Mouse (Mus musculus): ENCODE measurements around the gene Mprip. TPM values are rescaled to one million over a fixed set of nuclear protein-coding genes. Genes with fewer than 3 reads are reported as not detected.
"Not testable (repeated sequence)": the region's sequence is repeated elsewhere in the genome, so short reads cannot be mapped to it uniquely, and the experiment has no call there.

Mprip gene
- polyA plus RNA-seq, 1 experiment, result 111 TPM

GRCm38 (mm10) chr11:59719185-59719584, 58.1 kb downstream of the Mprip start:
- Histone ChIP-seq H3K27ac (ENCODE audit: insufficient read depth, low read depth, low read length) (peak overlapping the region; percentile 21; the same call in 1 of the 2 replicates), H3K4me1 (ENCODE audit: control insufficient read depth, insufficient read depth, low read length) (peaks cover 16% of the 10 kb centered on the region), H3K4me3 (ENCODE audit: insufficient read depth, low read depth, low read length) (no peak overlapping the region)
- TF ChIP-seq POLR2A (IDR thresholded peaks at IDR 0.05; ENCODE audit: insufficient read depth, low read depth, low read length), result no peak
- TF ChIP-seq CTCF (IDR thresholded peaks at IDR 0.05; ENCODE audit: insufficient read depth, low read depth, low read length), result no peak
- 69% methylated on average over 5 of the region's 5 CpGs for WGBS

- Histone ChIP-seq H3K27ac (ENCODE audit: insufficient read depth, low read depth, low read length) (no peak overlapping the region), H3K4me3 (ENCODE audit: insufficient read depth, low read depth, low read length) (no peak overlapping the region), H3K4me1 (ENCODE audit: control insufficient read depth, insufficient read depth, low read length) (peaks cover 13% of the 10 kb centered on the region)
- 16% methylated on average over 2 of the region's 2 CpGs for WGBS
- TF ChIP-seq CTCF (IDR thresholded peaks at IDR 0.05; ENCODE audit: insufficient read depth, low read depth, low read length), result no peak
- no peak for TF ChIP-seq POLR2A (IDR thresholded peaks at IDR 0.05; ENCODE audit: insufficient read depth, low read depth, low read length)
Measured at GRCm38 (mm10) chr11:59721385-59721784, 60.3 kb downstream of the Mprip start.

GRCm38 (mm10) chr11:59727204-59727603, 66.1 kb downstream of the Mprip start:
- H3K4me3 ChIP-seq (ENCODE audit: insufficient read depth, low read depth, low read length), result no peak overlapping the region
- peaks cover 14% of the 10 kb centered on the region for H3K4me1 ChIP-seq (ENCODE audit: control insufficient read depth, insufficient read depth, low read length)
- 72% methylated on average over 3 of the region's 3 CpGs for WGBS
- no peak overlapping the region for H3K27ac ChIP-seq (ENCODE audit: insufficient read depth, low read depth, low read length)
- TF ChIP-seq CTCF (IDR thresholded peaks at IDR 0.05; ENCODE audit: insufficient read depth, low read depth, low read length) (no peak), POLR2A (IDR thresholded peaks at IDR 0.05; ENCODE audit: insufficient read depth, low read depth, low read length) (no peak)

- Histone ChIP-seq H3K27ac (ENCODE audit: insufficient read depth, low read depth, low read length) (peak overlapping the region; percentile 88), H3K4me1 (ENCODE audit: control insufficient read depth, insufficient read depth, low read length) (peaks cover 24% of the 10 kb centered on the region), H3K4me3 (ENCODE audit: insufficient read depth, low read depth, low read length) (no peak overlapping the region)
- TF ChIP-seq POLR2A (IDR thresholded peaks at IDR 0.05; ENCODE audit: insufficient read depth, low read depth, low read length) (no peak), CTCF (IDR thresholded peaks at IDR 0.05; ENCODE audit: insufficient read depth, low read depth, low read length) (no peak)
- 34% methylated on average over 3 of the region's 3 CpGs for whole genome bisulfite sequencing
Measured at GRCm38 (mm10) chr11:59731821-59732220, 70.7 kb downstream of the Mprip start.

DNA sequence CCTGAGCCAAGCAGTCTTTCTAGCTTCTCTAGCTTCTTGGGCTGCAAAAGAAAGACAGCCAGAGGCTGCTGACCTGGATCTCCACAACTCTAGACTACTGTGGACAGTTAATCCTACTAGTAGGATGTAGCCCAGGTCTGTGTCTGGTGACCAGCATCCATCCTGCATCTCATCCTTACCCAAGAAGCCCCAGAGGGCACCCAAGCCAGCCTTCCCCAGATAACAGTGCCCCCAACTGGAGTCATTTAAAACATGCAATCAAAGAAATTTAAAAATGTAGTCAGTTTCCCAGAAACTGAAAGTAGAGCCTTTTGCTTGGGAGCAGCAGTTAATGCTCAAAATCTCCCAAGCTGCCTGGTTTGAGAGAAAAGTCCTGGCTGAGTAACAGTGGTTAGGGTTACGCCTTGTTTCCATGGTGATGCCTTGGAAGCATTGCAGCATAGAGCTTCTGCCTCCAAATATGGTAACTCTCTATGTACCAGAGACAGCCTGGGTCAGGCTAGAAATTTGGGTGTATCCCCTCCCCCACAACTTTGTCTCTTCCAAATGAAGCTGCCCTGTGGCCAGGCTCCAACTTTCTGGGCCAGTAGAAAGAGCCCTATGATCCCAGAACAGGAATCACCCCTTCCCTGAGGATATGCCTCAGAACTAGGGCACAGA, 71.4 kb downstream of the Mprip start:
- H3K4me3 ChIP-seq (ENCODE audit: insufficient read depth, low read depth, low read length), result no peak overlapping the region
- H3K27ac ChIP-seq (ENCODE audit: insufficient read depth, low read depth, low read length), result peak overlapping the region; percentile 88
- TF ChIP-seq POLR2A (IDR thresholded peaks at IDR 0.05; ENCODE audit: insufficient read depth, low read depth, low read length) (no peak), CTCF (IDR thresholded peaks at IDR 0.05; ENCODE audit: insufficient read depth, low read depth, low read length) (no peak)
- 15% methylated on average over 1 of the region's 1 CpGs for WGBS
- peaks cover 29% of the 10 kb centered on the region for H3K4me1 ChIP-seq (ENCODE audit: control insufficient read depth, insufficient read depth, low read length)

DNA sequence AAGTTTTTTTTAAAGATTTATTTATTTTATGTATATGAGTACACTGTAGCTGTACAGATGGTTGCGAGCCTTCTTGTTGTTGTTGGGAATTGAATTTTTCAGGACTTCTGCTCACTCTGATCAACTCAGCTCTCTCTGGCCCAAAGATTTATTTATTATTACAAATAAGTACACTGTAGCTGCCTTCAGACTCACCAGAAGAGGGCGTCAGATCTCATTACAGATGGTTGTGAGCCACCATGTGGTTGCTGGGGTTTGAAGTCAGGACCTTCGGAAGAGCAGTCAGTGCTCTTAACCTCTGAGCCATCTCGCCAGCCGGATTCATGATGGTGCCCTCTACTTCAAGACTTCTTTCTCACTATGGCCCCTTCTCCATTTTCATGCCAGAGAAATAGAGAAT, 72.5 kb downstream of the Mprip start:
- Histone ChIP-seq H3K27ac (ENCODE audit: insufficient read depth, low read depth, low read length) (peak overlapping the region; percentile 41; the same call in 1 of the 2 replicates), H3K4me1 (ENCODE audit: control insufficient read depth, insufficient read depth, low read length) (peaks cover 29% of the 10 kb centered on the region)
- not testable (repeated sequence) for H3K4me3 ChIP-seq (ENCODE audit: insufficient read depth, low read depth, low read length)
- WGBS, result 78% methylated on average over 5 of the region's 5 CpGs

DNA sequence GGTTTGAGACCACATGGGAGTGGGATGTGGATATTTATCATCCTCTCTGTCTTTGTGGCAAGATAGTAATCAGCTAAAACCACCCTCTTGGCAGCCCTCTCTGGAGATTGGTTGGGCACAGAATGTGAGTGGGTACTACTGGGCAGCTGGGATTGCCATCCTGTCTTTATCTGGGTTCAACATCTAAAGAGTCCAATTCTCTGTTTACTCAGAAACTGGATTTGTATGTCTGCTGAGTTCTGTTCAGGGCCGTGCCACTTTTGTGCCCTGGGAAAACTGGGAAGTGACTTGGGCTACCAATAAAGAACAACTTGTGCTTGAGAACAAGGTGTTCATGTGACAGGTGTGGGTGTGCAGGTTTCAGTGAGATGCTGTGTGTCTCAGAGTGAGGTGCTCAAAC, 73.2 kb downstream of the Mprip start:
- TF ChIP-seq POLR2A (IDR thresholded peaks at IDR 0.05; ENCODE audit: insufficient read depth, low read depth, low read length) (no peak), CTCF (IDR thresholded peaks at IDR 0.05; ENCODE audit: insufficient read depth, low read depth, low read length) (no peak)
- 58% methylated on average over 1 of the region's 1 CpGs for WGBS
- no peak overlapping the region for H3K4me3 ChIP-seq (ENCODE audit: insufficient read depth, low read depth, low read length)
- H3K4me1 ChIP-seq (ENCODE audit: control insufficient read depth, insufficient read depth, low read length), result peaks cover 29% of the 10 kb centered on the region
- H3K27ac ChIP-seq (ENCODE audit: insufficient read depth, low read depth, low read length), result peak overlapping the region; percentile 41; the same call in 1 of the 2 replicates

DNA sequence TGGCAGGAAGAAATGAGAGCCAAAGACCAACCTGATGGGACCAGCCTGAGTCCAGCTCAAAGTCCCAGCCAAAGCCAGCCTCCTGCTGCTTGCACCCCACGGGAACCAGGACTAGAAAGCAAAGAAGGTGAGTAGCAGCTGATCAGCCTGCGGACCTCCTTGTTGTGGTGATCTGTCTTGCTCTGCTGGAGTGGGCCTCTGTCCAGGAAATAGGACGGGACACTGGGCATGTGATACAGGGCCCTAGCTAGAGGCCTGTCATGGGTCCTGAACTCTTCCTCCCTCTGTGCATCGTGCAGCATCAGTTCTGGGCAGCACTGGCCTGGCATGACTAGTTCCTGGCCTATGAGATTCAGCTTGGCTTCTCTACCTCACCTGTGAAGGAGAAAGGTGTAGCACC, 74.8 kb downstream of the Mprip start:
- WGBS, result 85% methylated on average over 4 of the region's 4 CpGs
- not testable (repeated sequence) for H3K4me3 ChIP-seq (ENCODE audit: insufficient read depth, low read depth, low read length); H3K27ac ChIP-seq (ENCODE audit: insufficient read depth, low read depth, low read length)
- H3K4me1 ChIP-seq (ENCODE audit: control insufficient read depth, insufficient read depth, low read length), result peaks cover 27% of the 10 kb centered on the region

DNA sequence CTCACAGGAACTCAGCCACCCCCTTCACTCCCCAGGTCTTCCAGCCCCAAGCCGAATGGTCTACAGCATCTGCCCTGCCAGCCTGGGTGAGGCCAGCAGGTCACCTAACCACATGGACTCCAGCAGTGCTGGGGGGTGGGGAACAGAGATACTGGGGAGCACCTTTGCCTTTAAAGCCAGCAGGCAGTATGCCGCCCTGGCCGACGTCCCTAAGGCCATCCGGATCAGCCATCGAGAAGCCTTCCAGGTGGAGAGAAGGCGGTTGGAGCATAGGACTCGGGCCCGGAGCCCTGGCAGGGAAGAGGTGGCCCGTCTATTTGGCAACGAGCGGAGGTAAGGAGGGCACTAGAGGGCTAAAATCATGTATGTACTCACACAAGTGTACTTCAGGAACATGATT, 76.1 kb downstream of the Mprip start:
- no peak for TF ChIP-seq CTCF (IDR thresholded peaks at IDR 0.05; ENCODE audit: insufficient read depth, low read depth, low read length)
- TF ChIP-seq POLR2A (IDR thresholded peaks at IDR 0.05; ENCODE audit: insufficient read depth, low read depth, low read length), result no peak
- Histone ChIP-seq H3K4me3 (ENCODE audit: insufficient read depth, low read depth, low read length) (no peak overlapping the region), H3K4me1 (ENCODE audit: control insufficient read depth, insufficient read depth, low read length) (peaks cover 18% of the 10 kb centered on the region), H3K27ac (ENCODE audit: insufficient read depth, low read depth, low read length) (0 out of 2 replicates have a peak overlapping the region, but pooled peaks have one; percentile 25)
- 92% methylated on average over 12 of the region's 12 CpGs for WGBS

GRCm38 (mm10) chr11:59739996-59740395, 78.9 kb downstream of the Mprip start:
- whole genome bisulfite sequencing, result 86% methylated on average over 2 of the region's 2 CpGs
- Histone ChIP-seq H3K4me3 (ENCODE audit: insufficient read depth, low read depth, low read length) (no peak overlapping the region), H3K4me1 (ENCODE audit: control insufficient read depth, insufficient read depth, low read length) (peaks cover 5% of the 10 kb centered on the region), H3K27ac (ENCODE audit: insufficient read depth, low read depth, low read length) (no peak overlapping the region)
- TF ChIP-seq POLR2A (IDR thresholded peaks at IDR 0.05; ENCODE audit: insufficient read depth, low read depth, low read length) (no peak), CTCF (IDR thresholded peaks at IDR 0.05; ENCODE audit: insufficient read depth, low read depth, low read length) (no peak)
